Mouse (Mus musculus): ENCODE data around the gene Mocs1.

Gene Mocs1

GRCm38 (mm10) chr17:49493276-49493675, 65.1 kb downstream of the Mocs1 start:
- DNase-seq, result no peak

- no peak for DNase-seq
These were observed 70.0 kb downstream of the Mocs1 start for GRCm38 (mm10) chr17:49498169-49498568.

GRCm38 (mm10) chr17:49499635-49500034, 71.5 kb downstream of the Mocs1 start:
- no peak for DNase-seq

GRCm38 (mm10) chr17:49500234-49500633, 72.1 kb downstream of the Mocs1 start:
- DNase-seq, result no peak

- DNase-seq, result no peak
These were observed 75.2 kb downstream of the Mocs1 start for GRCm38 (mm10) chr17:49503246-49503900.
